Mouse (Mus musculus) c-Kit-negative CD71-positive TER-119-positive erythroid progenitor cells, embryonic 14.5 days (primary cell): ENCODE measurements around the gene Lpar6.
A peak's percentile ranks its signal among the peaks of the same experiment; 100 is the strongest.

ENCODE experiments used
- DNase-seq: peaks from one replicate; pipeline ENCODE4 v3.0.0-alpha.2; 2013; ENCODE audit warnings: low read depth, low spot score

Lpar6 gene

GRCm38 (mm10) chr14:73255426-73255970, 17.8 kb downstream of the Lpar6 start:
- DNase-seq: no peak

GRCm38 (mm10) chr14:73257348-73257747, 19.7 kb downstream of the Lpar6 start:
- no peak for DNase-seq

- no peak for DNase-seq
Measured at GRCm38 (mm10) chr14:73258181-73258580, 20.5 kb downstream of the Lpar6 start.

GRCm38 (mm10) chr14:73262210-73262609, 24.5 kb downstream of the Lpar6 start:
- no peak for DNase-seq

- DNase-seq: peak; percentile 25
Measured at GRCm38 (mm10) chr14:73266166-73266565, 28.5 kb downstream of the Lpar6 start.

- DNase-seq: no peak
Measured at GRCm38 (mm10) chr14:73271807-73272206, 34.1 kb downstream of the Lpar6 start.

GRCm38 (mm10) chr14:73279096-73279495, 41.4 kb downstream of the Lpar6 start:
- no peak for DNase-seq

- no peak for DNase-seq
Measured at GRCm38 (mm10) chr14:73280996-73281395, 43.3 kb downstream of the Lpar6 start.

GRCm38 (mm10) chr14:73289915-73290314, 52.2 kb downstream of the Lpar6 start:
- no peak for DNase-seq

- no peak for DNase-seq
Measured at GRCm38 (mm10) chr14:73292434-73292833, 54.7 kb downstream of the Lpar6 start.
